In genomic region chr4:133047353-133048105, GRCm38 (mm10) we compare ENCODE assay signal across 8 mouse cellular contexts. TPM values are rescaled to one million over a fixed set of nuclear protein-coding genes. Genes with fewer than 3 reads are reported as not detected.
DNase-seq lines count a peak whose midpoint lies in the region; ATAC-seq and TF ChIP-seq lines count a peak whose summit lies in the region.

No protein-coding gene starts in this region.

- peaks cover 100% of the 10 kb centered on the region for H3K4me1 ChIP-seq in heart, embryonic 11.5 days (ENCODE audit: control insufficient read depth, insufficient read depth, low read length)
- H3K4me1 ChIP-seq in hindbrain, embryonic 10.5 days (replicated peaks) = peaks cover 100% of the 10 kb centered on the region
- peaks cover 100% of the 10 kb centered on the region for H3K4me1 ChIP-seq in midbrain, embryonic 13.5 days (replicated peaks)

- whole genome bisulfite sequencing in heart, embryonic 11.5 days (ENCODE audit: insufficient replicate concordance) = 23% methylated on average over 16 of the region's 16 CpGs
- 5% methylated on average over 16 of the region's 16 CpGs for WGBS in hindbrain, embryonic 10.5 days
- WGBS in midbrain, embryonic 13.5 days = 4% methylated on average over 16 of the region's 16 CpGs

- no peak overlapping the region for H3K4me3 ChIP-seq in heart, embryonic 11.5 days (ENCODE audit: low read depth, low read length)
- H3K4me3 ChIP-seq in hindbrain, embryonic 10.5 days = peak overlapping the region; percentile 35
- H3K4me3 ChIP-seq in midbrain, embryonic 13.5 days (replicated peaks) = peak overlapping the region; percentile 5; the same call in 1 of the 2 replicates

- H3K27me3 ChIP-seq in heart, embryonic 11.5 days (ENCODE audit: control insufficient read depth, insufficient read depth, low read length) = no peaks in the 10 kb centered on the region
- no peaks in the 10 kb centered on the region; the same call in 1 of the 2 replicates for H3K27me3 ChIP-seq in hindbrain, embryonic 10.5 days (ENCODE audit: insufficient read depth, poor library complexity, severe bottlenecking)
- no peaks in the 10 kb centered on the region for H3K27me3 ChIP-seq in midbrain, embryonic 13.5 days

- no peak for TF ChIP-seq POLR2A in brain, embryonic 14.5 days (IDR thresholded peaks at IDR 0.05; ENCODE audit: borderline replicate concordance, extremely low read depth, insufficient read depth, insufficient read length, poor library complexity, severe bottlenecking)

- no peaks in the 10 kb centered on the region for H3K36me3 ChIP-seq in heart, embryonic 11.5 days (ENCODE audit: control insufficient read depth, insufficient read depth, low read length)
- no peaks in the 10 kb centered on the region for H3K36me3 ChIP-seq in hindbrain, embryonic 10.5 days
- H3K36me3 ChIP-seq in midbrain, embryonic 13.5 days = no peaks in the 10 kb centered on the region

- no peak overlapping the region for H3K9ac ChIP-seq in heart, embryonic 11.5 days (ENCODE audit: low read depth, low read length)
- H3K9ac ChIP-seq in midbrain, embryonic 13.5 days (replicated peaks) = peak overlapping the region; percentile 59

- ATAC-seq in heart, embryonic 11.5 days (replicated peaks; ENCODE audit: insufficient number of reproducible peaks, low FRiP score, low TSS enrichment) = no peak
- peak; percentile 55 for ATAC-seq in midbrain, embryonic 13.5 days

- no peak overlapping the region for H3K4me2 ChIP-seq in heart, embryonic 11.5 days
- peak overlapping the region; percentile 41 for H3K4me2 ChIP-seq in midbrain, embryonic 13.5 days (replicated peaks)

- intact Hi-C loops in heart, postnatal 36 days (cut with DNase I) = no loop called here
- intact Hi-C loops in left cerebral cortex, postnatal 14 days (cut with DNase I) = no loop called here

- 0 out of 2 replicates have a peak overlapping the region, but pooled peaks have one; percentile 47 for H3K27ac ChIP-seq in heart, embryonic 11.5 days (ENCODE audit: low read depth, low read length)
- peak overlapping the region; percentile 91 for H3K27ac ChIP-seq in hindbrain, embryonic 10.5 days
- peak overlapping the region; percentile 93 for H3K27ac ChIP-seq in midbrain, embryonic 13.5 days

- TF ChIP-seq CTCF in brain, embryonic 14.5 days (IDR thresholded peaks at IDR 0.05; ENCODE audit: borderline replicate concordance, extremely low read depth, insufficient read depth, insufficient read length) = no peak

- no peak for DNase-seq in heart, postnatal 36 days
- DNase-seq in brain, embryonic 14.5 days (ENCODE audit: low read depth) = peak; percentile 88
- peak; percentile 90 for DNase-seq in hindbrain, embryonic 10.5 days (ENCODE audit: low spot score)
- DNase-seq in right cerebral cortex, postnatal 10 days (ENCODE audit: low spot score in 2 of 2) = no peak
- no peak for DNase-seq in left cerebral cortex, postnatal 14 days (ENCODE audit: low spot score in 2 of 2)
- DNase-seq in gastrocnemius, postnatal 4 days (ENCODE audit: low spot score in 2 of 2) = no peak

- H3K9me3 ChIP-seq in heart, embryonic 11.5 days (replicated peaks; ENCODE audit: control insufficient read depth, low read length) = no peaks in the 10 kb centered on the region
- H3K9me3 ChIP-seq in hindbrain, embryonic 10.5 days = no peaks in the 10 kb centered on the region
- no peaks in the 10 kb centered on the region for H3K9me3 ChIP-seq in midbrain, embryonic 13.5 days

RNA-seq across cellular contexts. Expression of gene Ahdc1, which starts 36.5 kb away (rescaled TPM):
- 7.0 and 9.1 TPM in 2 replicates for polyA plus RNA-seq in heart, embryonic 11.5 days (2014; fragmentation: Nextera tagmentation; extraction: Ambion mirVana)
- 10 to 100 TPM; 41.9 to 50.8 TPM for total RNA-seq in heart, postnatal 36 days (2021)
- 20.9 and 43.2 TPM in 2 replicates for polyA plus RNA-seq in brain, embryonic 14.5 days (2012; rRNA removed)
- 9.0 and 9.7 TPM in 2 replicates for polyA plus RNA-seq in hindbrain, embryonic 10.5 days (2016; fragmentation: Nextera tagmentation; extraction: Ambion mirVana)
- polyA plus RNA-seq in midbrain, embryonic 13.5 days (2015; fragmentation: Nextera tagmentation; extraction: Ambion mirVana) = 10.4 and 12.6 TPM in 2 replicates
- total RNA-seq in left cerebral cortex, postnatal 14 days (2021) = 10 to 100 TPM; 78.4 to 81.6 TPM
- 100 to 1,000 TPM; 107 to 112 TPM for total RNA-seq in gastrocnemius, postnatal 4 days (2021)

Comparison
In these comparisons a context has a peak if more than half of its experiments do, and no peak if none do; other contexts are left out.
1. DNase-seq: peak in brain, embryonic 14.5 days (single experiment) and hindbrain, embryonic 10.5 days (single experiment); none in heart, postnatal 36 days (0 of 2), right cerebral cortex, postnatal 10 days (0 of 2), left cerebral cortex, postnatal 14 days (0 of 2) and gastrocnemius, postnatal 4 days (0 of 2).
2. Peak in every context shown above with its lines, with median percentiles within 50 percentile points of each other: H3K27ac ChIP-seq.